In the genomic region with DNA sequence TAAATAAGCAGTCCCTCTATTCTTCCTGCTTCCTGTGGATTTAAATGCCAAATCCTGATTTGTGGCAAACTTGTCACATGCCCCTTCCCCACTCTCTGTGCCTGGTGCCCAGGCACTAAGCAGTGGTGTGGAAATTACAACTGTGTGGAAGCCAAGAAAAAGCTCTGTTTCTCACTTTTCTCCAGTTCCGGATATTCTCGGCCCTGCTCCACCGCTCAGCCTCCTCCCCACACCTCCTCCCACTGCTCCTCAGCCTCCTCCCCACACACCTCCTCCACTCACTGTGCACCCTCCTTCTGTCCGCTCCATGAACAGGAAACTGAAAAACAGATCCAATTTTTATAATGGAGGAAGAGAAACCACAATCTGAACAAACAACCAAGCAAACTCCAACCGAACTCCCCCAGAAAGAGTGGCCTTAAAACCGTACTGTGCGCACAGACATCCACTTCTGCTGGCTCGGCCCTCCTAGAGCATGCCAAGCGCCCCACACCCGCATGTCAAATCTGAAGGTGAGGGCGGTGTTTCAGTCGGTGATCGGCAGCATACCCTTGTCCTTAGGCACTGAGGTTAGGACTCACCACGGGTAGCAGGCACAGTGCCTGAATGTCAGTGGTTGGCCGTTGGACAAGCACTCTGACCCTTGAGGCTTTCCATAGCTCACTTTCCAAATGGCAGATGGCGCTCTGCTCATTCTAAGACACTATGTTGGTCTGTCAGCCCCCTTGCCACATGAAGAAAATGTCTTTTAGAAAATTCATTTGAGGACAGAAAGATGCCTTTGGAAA, we compare ENCODE assay signal across 9 mouse cellular contexts.
DNase-seq lines count a peak whose midpoint lies in the region; ATAC-seq lines count a peak whose summit lies in the region.
"Had no signal": no experiment of that assay in that cellular context is flagged by ENCODE, and none has a peak within 500 bp of the region (broad histone marks: within the 10 kb centered on the region; RNA-seq: fewer than 3 reads in every experiment).

No protein-coding gene starts in this region.

- no peaks in the 10 kb centered on the region for H3K9me3 ChIP-seq in hindbrain, embryonic 16.5 days (ENCODE audit: control insufficient read depth, low read length)
- peaks cover 6% of the 10 kb centered on the region for H3K9me3 ChIP-seq in hindbrain, embryonic 10.5 days
- H3K9me3 ChIP-seq: megakaryocyte, embryonic 14.5 days had no signal

- no peak overlapping the region for H3K4me2 ChIP-seq in hindbrain, embryonic 16.5 days (ENCODE audit: low read length)

- no peak overlapping the region for H3K27ac ChIP-seq in hindbrain, embryonic 16.5 days (ENCODE audit: low read depth, low read length)
- no peak overlapping the region for H3K27ac ChIP-seq in hindbrain, embryonic 10.5 days

- no peak for DNase-seq in hindbrain, embryonic 10.5 days (ENCODE audit: low spot score)
- DNase-seq in brain, adult 2 months (ENCODE audit: low read depth, low spot score): peak; percentile 88
- peak; percentile 50 to 64 for DNase-seq in frontal cortex, postnatal 14 days (ENCODE audit: low spot score in 2 of 2)
- DNase-seq in left cerebral cortex, postnatal 4 days: peak; percentile 70
- DNase-seq in B cell, adult 2 months: no peak
- DNase-seq in embryo, embryonic 11 days: no peak
- no peak for DNase-seq in spleen, postnatal 14 days (ENCODE audit: low spot score in 2 of 2)

- H3K27me3 ChIP-seq in hindbrain, embryonic 16.5 days (replicated peaks; ENCODE audit: control insufficient read depth, insufficient read depth, low read length): no peaks in the 10 kb centered on the region
- no peaks in the 10 kb centered on the region for H3K27me3 ChIP-seq in hindbrain, embryonic 10.5 days (ENCODE audit: insufficient read depth, poor library complexity, severe bottlenecking)
- H3K27me3 ChIP-seq: megakaryocyte, embryonic 14.5 days had no signal

- H3K4me3 ChIP-seq in hindbrain, embryonic 16.5 days (ENCODE audit: low read length): no peak overlapping the region
- H3K4me3 ChIP-seq in hindbrain, embryonic 10.5 days: no peak overlapping the region
- H3K4me3 ChIP-seq: megakaryocyte, embryonic 14.5 days had no signal

- peaks cover 3% of the 10 kb centered on the region; the same call in 1 of the 2 replicates for H3K4me1 ChIP-seq in hindbrain, embryonic 16.5 days (ENCODE audit: control insufficient read depth, insufficient read depth, low read depth, low read length)
- H3K4me1 ChIP-seq in hindbrain, embryonic 10.5 days (replicated peaks): peaks cover 11% of the 10 kb centered on the region

- peak; percentile 55 for ATAC-seq in hindbrain, embryonic 16.5 days

- no peak overlapping the region for H3K9ac ChIP-seq in hindbrain, embryonic 16.5 days (ENCODE audit: low read depth, low read length)

- 70% methylated on average over 16 of the region's 16 CpGs for WGBS in hindbrain, embryonic 16.5 days
- 85% methylated on average over 16 of the region's 16 CpGs for WGBS in hindbrain, embryonic 10.5 days

- intact Hi-C loops in left cerebral cortex, postnatal 4 days (cut with DNase I): no loop called here

- no peaks in the 10 kb centered on the region for H3K36me3 ChIP-seq in hindbrain, embryonic 16.5 days (ENCODE audit: control insufficient read depth, insufficient read depth, low read length)
- peaks cover 13% of the 10 kb centered on the region for H3K36me3 ChIP-seq in hindbrain, embryonic 10.5 days

Comparison
In these comparisons a context has a peak if more than half of its experiments do, and no peak if none do; other contexts are left out.
1. DNase-seq: peak in brain, adult 2 months (single experiment), frontal cortex, postnatal 14 days (2 of 2) and left cerebral cortex, postnatal 4 days (single experiment); none in hindbrain, embryonic 10.5 days (single experiment), B cell, adult 2 months (0 of 2), embryo, embryonic 11 days (single experiment) and spleen, postnatal 14 days (0 of 2).